Mouse (Mus musculus) forebrain, postnatal 0 days (tissue): Measurements from ENCODE around the gene Igf1r. TPM values are rescaled to one million over a fixed set of nuclear protein-coding genes. Genes with fewer than 3 reads are reported as not detected.

ENCODE experiments used
- ATAC-seq: fragments of 200-750 bp; cut with Nextera tagmentation; 2 replicates; pipeline ENCODE4 v1.8.0; 2017; ENCODE audit warnings: mild to moderate bottlenecking, moderate library complexity
- DNase-seq: peaks from one replicate; pipeline ENCODE4 v3.0.0-alpha.2; 2015
- H3K27ac ChIP-seq: fragments of 300-500 bp; sonication (generic); 2 replicates; pipeline ENCODE4 v1.5.1; 2014; ENCODE audit warnings: low read depth, mild to moderate bottlenecking, antibody characterized with exemption, low read length, moderate library complexity, mixed read lengths
- H3K27me3 ChIP-seq: fragments of 300-500 bp; sonication (generic); 2 replicates; pipeline ENCODE4 v1.6.1; 2014; ENCODE audit warnings: mild to moderate bottlenecking, low read length, mixed read lengths; ENCODE audit not compliant: insufficient read depth
- H3K36me3 ChIP-seq: fragments of 300-500 bp; sonication (generic); 2 replicates; pipeline ENCODE4 v1.6.1; 2014; ENCODE audit warnings: mild to moderate bottlenecking, moderate library complexity; ENCODE audit not compliant: insufficient read depth
- H3K4me1 ChIP-seq: fragments of 300-500 bp; sonication (generic); 2 replicates; pipeline ENCODE4 v1.6.1; 2014; ENCODE audit warnings: antibody characterized with exemption; ENCODE audit not compliant: insufficient read depth
- H3K4me2 ChIP-seq: fragments of 300-500 bp; sonication (generic); 2 replicates; pipeline ENCODE4 v1.6.1; 2014; ENCODE audit warnings: low read depth, mild to moderate bottlenecking, moderate library complexity
- H3K4me3 ChIP-seq: fragments of 300-500 bp; sonication (generic); 2 replicates; pipeline ENCODE4 v1.5.1; 2014; ENCODE audit warnings: low read depth, low read length, mixed read lengths
- H3K9ac ChIP-seq: fragments of 300-500 bp; sonication (generic); 2 replicates; pipeline ENCODE4 v1.6.1; 2014; ENCODE audit warnings: mild to moderate bottlenecking
- H3K9me3 ChIP-seq: fragments of 300-500 bp; sonication (generic); 2 replicates; pipeline ENCODE4 v1.6.1; 2016; ENCODE audit warnings: low read length
- CTCF ChIP-seq: sonication (generic); IDR thresholded peaks from 2 replicates; pipeline ENCODE4 v1.5.1; 2016; ENCODE audit warnings: antibody characterized with exemption, control low read depth, low read depth
- WGBS: fragments of 180-500 bp; shearing (Covaris S2); extraction: QIAGEN DNeasy Blood & Tissue Kit; methylation state at CpG from one replicate; pipeline ENCODE4 v1.1.7; 2014; 5-methylcytosine and 5-hydroxymethylcytosine counted together
- polyA plus RNA-seq: library from polyadenylated mRNA; unstranded; fragments of >200 nt; fragmentation: Nextera tagmentation; extraction: Ambion mirVana; gene quantifications from 2 replicates; pipeline ENCODE4 v1.2.1, GENCODE M21; 2015
- total RNA-seq: library from RNA; depleted of rRNA; stranded (reverse); fragments of >200 nt; gene quantifications from 2 replicates; pipeline ENCODE4 v1.2.3, GENCODE M21; 2014

The Igf1r gene
- total and polyA plus RNA-seq, 2 experiments from 2014 or later, result 12.8 to 37.8 TPM

- WGBS, result 90% methylated on average over 7 of the region's 7 CpGs
- Histone ChIP-seq H3K36me3 (peaks cover 22% of the 10 kb centered on the region), H3K27ac (no peak overlapping the region), H3K9ac (no peak overlapping the region), H3K9me3 (no peaks in the 10 kb centered on the region), H3K4me3 (no peak overlapping the region), H3K4me2 (no peak overlapping the region), H3K27me3 (no peaks in the 10 kb centered on the region), H3K4me1 (no peaks in the 10 kb centered on the region)
- ATAC-seq (no peak), DNase-seq (no peak)
- no peak for TF ChIP-seq CTCF
Measured at GRCm38 (mm10) chr7:68006074-68006473, 53.4 kb downstream of the Igf1r start.

- TF ChIP-seq CTCF, result no peak
- no peak overlapping the region for H3K4me2 ChIP-seq
Measured at GRCm38 (mm10) chr7:68006496-68006895, 53.9 kb downstream of the Igf1r start.

GRCm38 (mm10) chr7:68009635-68010034 is 57.0 kb downstream of the Igf1r start:
- Histone ChIP-seq H3K27ac (no peak overlapping the region), H3K9ac (no peak overlapping the region), H3K9me3 (no peaks in the 10 kb centered on the region), H3K4me2 (no peak overlapping the region), H3K36me3 (0 out of 2 replicates have a peak, but pooled peaks cover 10% of the 10 kb centered on the region), H3K27me3 (no peaks in the 10 kb centered on the region), H3K4me3 (no peak overlapping the region), H3K4me1 (no peaks in the 10 kb centered on the region)
- TF ChIP-seq CTCF, result peak; percentile 30
- WGBS, result 72% methylated on average over 8 of the region's 8 CpGs
- no peak for DNase-seq
- ATAC-seq, result no peak; the same call in 1 of the 2 replicates

More at GRCm38 (mm10) chr7:68006496-68006895, 53.9 kb downstream of the Igf1r start:
- no peaks in the 10 kb centered on the region for H3K27me3 ChIP-seq
- 89% methylated on average over 6 of the region's 6 CpGs for WGBS
- H3K4me1 ChIP-seq, result no peaks in the 10 kb centered on the region
- H3K9ac ChIP-seq, result no peak overlapping the region
- ATAC-seq (no peak), DNase-seq (no peak)
- H3K27ac ChIP-seq, result no peak overlapping the region
- H3K9me3 ChIP-seq, result no peaks in the 10 kb centered on the region
- H3K4me3 ChIP-seq, result no peak overlapping the region
- peaks cover 22% of the 10 kb centered on the region for H3K36me3 ChIP-seq

- WGBS, result 74% methylated on average over 7 of the region's 7 CpGs
- DNase-seq (no peak), ATAC-seq (no peak)
Measured at GRCm38 (mm10) chr7:68010168-68010567, 57.5 kb downstream of the Igf1r start.

GRCm38 (mm10) chr7:68010802-68011201 is 58.2 kb downstream of the Igf1r start:
- no peak for ATAC-seq
- no peak overlapping the region for H3K27ac ChIP-seq
- H3K9me3 ChIP-seq, result no peaks in the 10 kb centered on the region
- DNase-seq, result no peak
- no peak overlapping the region for H3K4me3 ChIP-seq
- no peaks in the 10 kb centered on the region for H3K4me1 ChIP-seq
- 0 out of 2 replicates have a peak, but pooled peaks cover 10% of the 10 kb centered on the region for H3K36me3 ChIP-seq
- H3K27me3 ChIP-seq, result no peaks in the 10 kb centered on the region
- no peak overlapping the region for H3K9ac ChIP-seq
- H3K4me2 ChIP-seq, result no peak overlapping the region
- no peak for TF ChIP-seq CTCF
- 90% methylated on average over 3 of the region's 3 CpGs for WGBS

More at GRCm38 (mm10) chr7:68010168-68010567, 57.5 kb downstream of the Igf1r start:
- Histone ChIP-seq H3K27me3 (no peaks in the 10 kb centered on the region), H3K4me1 (no peaks in the 10 kb centered on the region), H3K4me2 (no peak overlapping the region), H3K27ac (no peak overlapping the region), H3K9ac (no peak overlapping the region), H3K4me3 (no peak overlapping the region), H3K9me3 (no peaks in the 10 kb centered on the region), H3K36me3 (0 out of 2 replicates have a peak, but pooled peaks cover 10% of the 10 kb centered on the region)
- no peak for TF ChIP-seq CTCF

- 69% methylated on average over 13 of the region's 13 CpGs for WGBS
- Histone ChIP-seq H3K4me2 (no peak overlapping the region), H3K9ac (no peak overlapping the region), H3K9me3 (no peaks in the 10 kb centered on the region), H3K27ac (no peak overlapping the region), H3K36me3 (0 out of 2 replicates have a peak, but pooled peaks cover 10% of the 10 kb centered on the region), H3K27me3 (no peaks in the 10 kb centered on the region), H3K4me1 (no peaks in the 10 kb centered on the region), H3K4me3 (no peak overlapping the region)
- DNase-seq, result no peak
- peak; percentile 34; the same call in 1 of the 2 replicates for ATAC-seq
- no peak for TF ChIP-seq CTCF
Measured at GRCm38 (mm10) chr7:68011385-68012122, 58.9 kb downstream of the Igf1r start.

GRCm38 (mm10) chr7:68012123-68012474 is 59.5 kb downstream of the Igf1r start:
- H3K4me1 ChIP-seq, result no peaks in the 10 kb centered on the region
- H3K9ac ChIP-seq, result no peak overlapping the region
- no peak for DNase-seq
- H3K4me2 ChIP-seq, result no peak overlapping the region
- H3K27ac ChIP-seq, result no peak overlapping the region
- H3K9me3 ChIP-seq, result no peaks in the 10 kb centered on the region
- no peak for TF ChIP-seq CTCF
- 61% methylated on average over 6 of the region's 6 CpGs for WGBS
- H3K27me3 ChIP-seq, result no peaks in the 10 kb centered on the region
- no peak for ATAC-seq
- 0 out of 2 replicates have a peak, but pooled peaks cover 10% of the 10 kb centered on the region for H3K36me3 ChIP-seq
- H3K4me3 ChIP-seq, result no peak overlapping the region
